Mouse (Mus musculus) frontal cortex, postnatal 14 days (tissue): Measurements from ENCODE around the gene 4930524N10Rik.

Experiments
- DNase-seq, 2 experiments: peaks; one replicate each; pipeline ENCODE4 v3.0.0; 2022; ENCODE audit warnings: low spot score in 2 of 2

The 4930524N10Rik gene

GRCm38 (mm10) chrX:154343292-154343691 is at the start of gene 4930524N10Rik:
Gene 4930524N10Rik, minus strand, starts transcription at chrX:154343392.
- no peak for DNase-seq

- DNase-seq = no peak
These were observed 6.8 kb upstream of the 4930524N10Rik start for GRCm38 (mm10) chrX:154350042-154350441.

- DNase-seq = no peak
These were observed 6.3 kb upstream of the 4930524N10Rik start for GRCm38 (mm10) chrX:154349302-154350041.

GRCm38 (mm10) chrX:154347933-154348332 is 4.7 kb upstream of the 4930524N10Rik start:
- DNase-seq = no peak
